Mouse (Mus musculus) hindbrain, embryonic 11.5 days (tissue): ENCODE results near the gene Ctsf. TPM values are rescaled to one million over a fixed set of nuclear protein-coding genes. Genes with fewer than 3 reads are reported as not detected.
"Not testable (repeated sequence)": the region's sequence is repeated elsewhere in the genome, so short reads cannot be mapped to it uniquely, and the experiment has no call there.

Source experiments
- ATAC-seq: fragments of 200-750 bp; cut with Nextera tagmentation; 2 replicates; pipeline ENCODE4 v1.8.0; 2017; ENCODE audit warnings: mild to moderate bottlenecking, moderate TSS enrichment, moderate library complexity; ENCODE audit not compliant: low FRiP score
- DNase-seq: peaks from one replicate; pipeline ENCODE4 v3.0.0-alpha.2; 2015; ENCODE audit warnings: low spot score
- H3K27ac ChIP-seq: fragments of 300-500 bp; sonication (generic); 2 replicates; pipeline ENCODE4 v1.5.1; 2014; ENCODE audit warnings: mild to moderate bottlenecking, low read depth, low read length
- H3K27me3 ChIP-seq: fragments of 300-500 bp; sonication (generic); 2 replicates; pipeline ENCODE4 v1.6.1; 2014; ENCODE audit warnings: mild to moderate bottlenecking, low read length, moderate library complexity, mixed read lengths; ENCODE audit not compliant: control insufficient read depth, insufficient read depth
- H3K36me3 ChIP-seq: fragments of 300-500 bp; sonication (generic); 2 replicates; pipeline ENCODE4 v1.6.1; 2014; ENCODE audit warnings: mild to moderate bottlenecking, low read length, moderate library complexity, mixed read lengths; ENCODE audit not compliant: control insufficient read depth, insufficient read depth
- H3K4me1 ChIP-seq: fragments of 300-500 bp; sonication (generic); replicated peaks from 2 replicates; pipeline ENCODE4 v1.6.1; 2014; ENCODE audit warnings: low read length, mixed read lengths; ENCODE audit not compliant: control insufficient read depth, insufficient read depth
- H3K4me2 ChIP-seq: fragments of 300-500 bp; sonication (generic); replicated peaks from 2 replicates; pipeline ENCODE4 v1.6.1; 2014; ENCODE audit warnings: mild to moderate bottlenecking, low read depth, low read length
- H3K4me3 ChIP-seq: fragments of 300-500 bp; sonication (generic); 2 replicates; pipeline ENCODE4 v1.5.1; 2014; ENCODE audit warnings: low read depth, low read length
- H3K9ac ChIP-seq: fragments of 300-500 bp; sonication (generic); 2 replicates; pipeline ENCODE4 v1.6.1; 2014; ENCODE audit warnings: low read depth, low read length
- H3K9me3 ChIP-seq: fragments of 300-500 bp; sonication (generic); 2 replicates; pipeline ENCODE4 v1.6.1; 2016; ENCODE audit warnings: low read length; ENCODE audit not compliant: control insufficient read depth
- WGBS: fragments of 180-500 bp; shearing (Covaris S2); extraction: QIAGEN DNeasy Blood & Tissue Kit; methylation state at CpG from one replicate; pipeline ENCODE4 v1.1.7; 2014; 5-methylcytosine and 5-hydroxymethylcytosine counted together
- polyA plus RNA-seq: library from polyadenylated mRNA; unstranded; fragments of >200 nt; fragmentation: Nextera tagmentation; extraction: Ambion mirVana; gene quantifications from 2 replicates; pipeline ENCODE4 v1.2.1, GENCODE M21; 2014

Ctsf gene
- 38.5 and 40.9 TPM in 2 replicates for polyA plus RNA-seq

DNA sequence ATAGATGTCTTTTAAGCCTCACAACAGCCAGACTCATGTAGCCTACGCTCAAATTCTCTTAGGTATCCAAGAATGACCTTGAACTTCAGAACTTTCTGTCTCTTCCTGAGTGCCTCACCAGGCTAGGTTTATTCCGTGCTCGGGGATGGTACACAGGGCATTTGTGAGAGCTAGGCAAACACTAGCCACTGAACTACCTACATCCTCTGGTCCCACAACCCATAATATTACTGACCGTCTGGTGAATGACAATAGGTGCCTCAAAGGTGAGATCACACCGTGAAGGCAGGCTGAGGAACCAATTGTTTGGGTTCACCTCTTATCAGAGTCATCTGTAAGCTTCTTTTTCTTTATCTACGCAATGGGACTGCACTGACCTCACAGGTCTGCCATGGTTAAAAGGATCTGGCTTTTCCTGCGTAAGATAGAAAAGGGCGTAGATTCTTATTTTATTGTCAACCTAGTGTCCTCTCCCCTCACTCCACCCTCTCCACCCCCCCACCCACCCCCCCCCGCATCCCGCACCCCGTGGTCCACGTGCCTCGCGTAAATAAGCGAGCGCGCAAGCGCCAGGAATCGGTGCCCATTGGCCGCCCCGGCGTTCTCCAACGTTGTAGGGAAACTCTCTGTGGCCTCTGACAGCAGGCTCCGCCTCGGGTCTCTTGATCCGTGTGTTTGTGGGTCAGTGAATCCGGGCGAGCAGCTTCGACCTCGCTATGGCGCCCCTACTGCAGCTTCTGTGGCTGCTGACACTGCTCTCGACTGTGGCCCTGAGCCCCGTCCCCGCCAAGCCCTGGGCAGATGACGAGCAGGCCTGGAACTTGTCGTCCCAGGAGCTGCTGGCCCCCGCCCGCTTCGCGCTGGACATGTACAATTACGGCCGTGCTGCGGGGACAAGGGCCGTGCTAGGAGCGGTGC, at the start of gene Ctsf:
Gene Ctsf (plus strand): TSS at position 579 of the 918 bp plus-strand sequence.
- Histone ChIP-seq H3K9me3 (no peaks in the 10 kb centered on the region), H3K36me3 (no peaks in the 10 kb centered on the region), H3K9ac (peak within 1 kb of the TSS; percentile 58), H3K27me3 (no peaks in the 10 kb centered on the region), H3K4me2 (peak within 1 kb of the TSS; percentile 91), H3K4me1 (no peaks in the 10 kb centered on the region), H3K27ac (peak within 1 kb of the TSS; percentile 43), H3K4me3 (peak within 1 kb of the TSS; percentile 53)
- 5% methylated on average over 45 of the region's 45 CpGs for WGBS
- peak; percentile 87 for ATAC-seq
- peak; percentile 84 for DNase-seq

GRCm38 (mm10) chr19:4810309-4810708, 44.6 kb upstream of the Ctsf start:
- DNase-seq (no peak), ATAC-seq (no peak)
- 0% methylated on average over 14 of the region's 14 CpGs for WGBS
- Histone ChIP-seq H3K9ac (peak overlapping the region; percentile 72), H3K4me1 (no peaks in the 10 kb centered on the region), H3K36me3 (no peaks in the 10 kb centered on the region), H3K4me2 (peak overlapping the region; percentile 85), H3K4me3 (peak overlapping the region; percentile 86), H3K27ac (peak overlapping the region; percentile 86; the same call in 1 of the 2 replicates), H3K27me3 (no peaks in the 10 kb centered on the region), H3K9me3 (no peaks in the 10 kb centered on the region)

DNA sequence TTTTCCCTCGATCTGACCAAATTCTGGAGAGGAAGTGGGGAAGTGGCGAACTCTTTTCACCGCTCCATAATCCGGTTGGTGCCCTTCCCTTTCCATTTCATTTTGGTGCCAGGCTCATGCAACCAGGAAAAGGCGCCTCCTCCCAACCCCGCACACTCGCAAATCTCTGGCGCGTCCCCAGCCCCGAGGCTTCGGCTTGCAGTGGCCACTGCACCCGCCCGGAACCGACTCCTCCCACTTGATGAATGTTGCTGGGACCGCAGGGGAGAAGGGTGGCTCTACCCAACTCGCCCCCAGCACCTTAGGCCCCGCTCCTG, 44.2 kb upstream of the Ctsf start:
- H3K27me3 ChIP-seq = no peaks in the 10 kb centered on the region
- H3K36me3 ChIP-seq = no peaks in the 10 kb centered on the region
- peak overlapping the region; percentile 72 for H3K9ac ChIP-seq
- H3K9me3 ChIP-seq = no peaks in the 10 kb centered on the region
- DNase-seq (no peak), ATAC-seq (no peak)
- H3K27ac ChIP-seq = peak overlapping the region; percentile 86; the same call in 1 of the 2 replicates
- peak overlapping the region; percentile 85 for H3K4me2 ChIP-seq
- no peaks in the 10 kb centered on the region for H3K4me1 ChIP-seq
- WGBS = under 1% methylated on average over 17 of the region's 17 CpGs
- peak overlapping the region; percentile 86 for H3K4me3 ChIP-seq

GRCm38 (mm10) chr19:4811063-4811908, 43.6 kb upstream of the Ctsf start, which contains the start of the genes Gm21992 and Rbm14:
Gene Gm21992, minus strand, starts transcription at chr19:4811612.
Gene Rbm14, minus strand, starts transcription at chr19:4811634.
- Histone ChIP-seq H3K4me3 (peak within 1 kb of the TSS; percentile 86), H3K9ac (peak within 1 kb of the TSS; percentile 72), H3K36me3 (no peaks in the 10 kb centered on the region), H3K9me3 (no peaks in the 10 kb centered on the region), H3K27me3 (no peaks in the 10 kb centered on the region), H3K4me2 (peak within 1 kb of the TSS; percentile 85), H3K4me1 (no peaks in the 10 kb centered on the region), H3K27ac (peak within 1 kb of the TSS; percentile 86)
- ATAC-seq (peak; percentile 98), DNase-seq (peak; percentile 97)
- WGBS = under 1% methylated on average over 83 of the region's 83 CpGs

DNA sequence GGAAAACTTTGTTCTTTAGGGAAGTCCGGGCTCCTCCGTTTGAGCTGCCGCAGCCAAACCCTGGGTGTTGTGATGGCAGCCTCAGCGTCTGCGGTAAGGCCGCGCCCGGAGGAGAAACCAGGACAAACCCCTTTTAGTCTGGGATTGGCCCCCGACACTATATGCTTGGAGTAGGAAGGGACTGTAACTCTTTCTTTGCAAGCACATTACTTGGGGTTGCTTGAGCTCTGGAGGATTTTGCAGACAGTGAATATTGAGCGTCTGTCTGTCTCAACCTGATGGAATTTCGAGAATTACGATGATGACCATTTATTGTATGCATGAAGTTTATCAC, 43.1 kb upstream of the Ctsf start:
- peak overlapping the region; percentile 61 for H3K9ac ChIP-seq
- no peak for DNase-seq
- no peaks in the 10 kb centered on the region for H3K36me3 ChIP-seq
- H3K4me1 ChIP-seq = no peaks in the 10 kb centered on the region
- peak overlapping the region; percentile 19 for H3K4me2 ChIP-seq
- no peaks in the 10 kb centered on the region for H3K27me3 ChIP-seq
- no peaks in the 10 kb centered on the region for H3K9me3 ChIP-seq
- peak overlapping the region; percentile 63 for H3K27ac ChIP-seq
- 5% methylated on average over 12 of the region's 12 CpGs for WGBS
- ATAC-seq = peak; percentile 47
- H3K4me3 ChIP-seq = peak overlapping the region; percentile 86

- 79% methylated on average over 8 of the region's 8 CpGs for WGBS
- H3K4me1 ChIP-seq, H3K27me3 ChIP-seq, H3K27ac ChIP-seq, ATAC-seq, DNase-seq, H3K36me3 ChIP-seq, H3K9me3 ChIP-seq: not testable (repeated sequence)
- peak overlapping the region; percentile 61; the same call in 1 of the 2 replicates for H3K9ac ChIP-seq
- peak overlapping the region; percentile 86 for H3K4me3 ChIP-seq
- H3K4me2 ChIP-seq = peak overlapping the region; percentile 19
Measured at GRCm38 (mm10) chr19:4812334-4812949, 42.5 kb upstream of the Ctsf start.

DNA sequence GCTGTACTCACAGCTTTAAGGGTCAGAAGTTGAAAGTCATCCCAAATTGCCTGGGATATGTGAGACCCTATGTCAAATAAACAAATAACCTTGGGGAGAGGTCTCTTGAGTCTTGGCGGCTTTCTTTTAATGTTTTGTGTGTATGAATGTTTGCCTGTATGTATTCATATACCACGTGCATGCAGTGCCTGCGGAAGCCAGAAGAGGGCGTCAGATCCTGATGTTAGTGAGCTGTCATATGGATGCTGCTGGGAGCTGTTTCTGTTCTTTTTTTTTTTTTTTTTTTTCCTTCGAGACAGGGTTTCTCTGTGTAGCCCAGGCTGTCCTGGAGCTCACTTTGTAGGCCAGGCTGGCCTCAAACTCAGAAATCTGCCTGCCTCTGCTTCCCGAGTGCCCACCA, 41.9 kb upstream of the Ctsf start:
- H3K4me3 ChIP-seq = no peak overlapping the region
- ATAC-seq (no peak), DNase-seq (peak; percentile 44)
- H3K9ac ChIP-seq = no peak overlapping the region
- no peaks in the 10 kb centered on the region for H3K36me3 ChIP-seq
- no peak overlapping the region for H3K27ac ChIP-seq
- H3K27me3 ChIP-seq = no peaks in the 10 kb centered on the region
- no peaks in the 10 kb centered on the region for H3K4me1 ChIP-seq
- H3K9me3 ChIP-seq = no peaks in the 10 kb centered on the region
- no peak overlapping the region for H3K4me2 ChIP-seq
- 80% methylated on average over 6 of the region's 6 CpGs for WGBS

DNA sequence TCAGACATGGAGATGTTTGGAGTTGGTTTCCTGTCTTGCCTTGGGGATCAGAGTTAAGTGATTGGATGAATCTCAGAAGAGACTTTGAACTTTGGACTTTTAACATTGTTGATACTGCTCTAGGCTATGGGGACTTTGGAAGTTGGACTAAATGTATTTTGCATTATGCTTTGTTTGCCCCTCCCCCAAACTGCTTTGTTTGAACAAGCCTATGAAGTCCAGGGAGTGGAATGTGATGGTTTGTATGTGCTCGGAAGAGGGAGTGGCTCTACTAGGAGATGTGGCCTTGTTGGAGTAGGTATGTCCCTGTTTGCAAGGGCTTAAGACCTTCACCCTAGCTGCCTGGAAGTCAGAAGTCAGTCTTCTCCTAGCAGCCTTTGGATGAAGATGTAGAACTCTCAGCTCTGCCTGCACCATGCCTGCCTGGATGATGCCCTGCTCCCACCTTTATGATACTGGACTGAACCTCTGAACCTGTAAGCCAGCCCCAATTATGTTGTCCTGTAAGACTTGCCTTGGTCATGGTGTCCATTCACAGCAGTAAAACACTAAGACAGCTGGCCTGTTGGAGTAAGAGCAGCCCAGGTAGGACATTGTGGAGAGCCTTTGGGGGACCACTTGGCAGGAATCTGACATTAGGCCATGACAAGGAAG, 37.6 kb upstream of the Ctsf start:
- Histone ChIP-seq H3K9ac (no peak overlapping the region), H3K27me3 (no peaks in the 10 kb centered on the region), H3K4me3 (no peak overlapping the region), H3K4me1 (no peaks in the 10 kb centered on the region), H3K4me2 (no peak overlapping the region), H3K27ac (no peak overlapping the region), H3K36me3 (no peaks in the 10 kb centered on the region), H3K9me3 (no peaks in the 10 kb centered on the region)
- WGBS = 55% methylated on average over 1 of the region's 1 CpGs
- ATAC-seq (no peak), DNase-seq (no peak)
